Mouse (Mus musculus) ES-E14 (cell line): ENCODE measurements around the gene Smyd2.

Experiments used
- CHD2 ChIP-seq: IDR thresholded peaks from 2 replicates; pipeline ENCODE4 v1.6.1; 2014; ENCODE audit warnings: mild to moderate bottlenecking, low read depth, low read length, inconsistent platforms
- HCFC1 ChIP-seq: IDR thresholded peaks from 2 replicates; pipeline ENCODE4 v1.6.1; 2012; ENCODE audit warnings: low read length, inconsistent platforms, borderline replicate concordance; ENCODE audit not compliant: insufficient read depth
- MAFK ChIP-seq: IDR thresholded peaks from 2 replicates; pipeline ENCODE4 v1.6.1; 2014; ENCODE audit warnings: mild to moderate bottlenecking, low read depth, low read length, inconsistent platforms; ENCODE audit not compliant: insufficient read depth
- ZC3H11A ChIP-seq: IDR thresholded peaks from 2 replicates; pipeline ENCODE4 v1.6.1; 2012; ENCODE audit warnings: low read depth, mild to moderate bottlenecking, inconsistent platforms, low read length, borderline replicate concordance
- ZNF384 ChIP-seq: IDR thresholded peaks from 2 replicates; pipeline ENCODE4 v1.6.1; 2012; ENCODE audit warnings: low read depth, low read length, inconsistent platforms

DNA sequence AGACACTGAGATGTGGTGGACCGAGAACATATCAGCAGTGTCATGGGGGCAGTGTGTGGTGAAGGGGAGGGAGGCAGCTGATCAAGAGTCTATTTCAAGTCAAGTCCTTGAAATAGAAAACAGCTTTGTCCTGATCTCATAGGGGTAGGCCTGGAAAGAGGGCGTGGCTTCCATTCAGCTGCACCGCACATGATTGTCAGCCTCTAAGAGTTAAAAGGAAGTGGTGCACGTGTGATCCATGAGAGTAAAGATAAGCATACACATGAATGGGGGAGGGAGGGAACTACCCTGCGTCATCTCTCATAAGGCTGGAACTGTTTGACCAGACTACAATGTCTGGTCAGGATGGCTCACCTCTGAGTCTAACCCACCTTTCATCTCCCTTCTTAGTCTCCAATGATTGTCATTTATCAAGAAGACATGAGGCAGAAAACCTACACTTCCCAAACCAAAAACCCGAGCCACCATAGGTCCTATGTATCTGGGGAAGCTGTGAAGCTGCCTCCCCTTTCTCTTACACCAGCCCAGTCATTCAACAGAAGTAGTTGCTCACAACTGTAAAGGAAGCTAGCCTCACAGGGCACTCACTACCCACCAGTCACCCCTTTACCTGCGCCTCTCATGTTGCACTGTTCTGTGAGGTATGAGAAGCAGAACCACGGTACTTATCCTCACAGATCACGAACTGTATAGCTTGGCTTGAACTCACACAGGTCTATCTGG, 11.5 kb upstream of the Smyd2 start:
- TF ChIP-seq CHD2 (no peak), HCFC1 (no peak), ZC3H11A (no peak), ZNF384 (no peak), MAFK (no peak)
